Mouse (Mus musculus): ENCODE measurements around the gene Bdh1. TPM values are rescaled to one million over a fixed set of nuclear protein-coding genes. Genes with fewer than 3 reads are reported as not detected.

The Bdh1 gene
- polyA plus RNA-seq, 1 experiment from 2014 or later: 17.0 TPM

GRCm38 (mm10) chr16:31499681-31500310, 77.7 kb downstream of the Bdh1 start:
- no peaks in the 10 kb centered on the region for H3K27me3 ChIP-seq (ENCODE audit: control insufficient read depth, insufficient read depth, low read length)
- ATAC-seq (replicated peaks; ENCODE audit: extremely low read depth, insufficient read depth, low FRiP score): no peak
- 69% methylated on average over 11 of the region's 11 CpGs for WGBS

GRCm38 (mm10) chr16:31500532-31500931, 78.5 kb downstream of the Bdh1 start:
- Histone ChIP-seq H3K4me1 (ENCODE audit: control insufficient read depth, insufficient read depth, low read length) (0 out of 2 replicates have a peak, but pooled peaks cover 3% of the 10 kb centered on the region), H3K27ac (ENCODE audit: low read length) (no peak overlapping the region), H3K27me3 (ENCODE audit: control insufficient read depth, insufficient read depth, low read length) (no peaks in the 10 kb centered on the region), H3K9ac (ENCODE audit: low read length) (no peak overlapping the region), H3K9me3 (replicated peaks; ENCODE audit: control insufficient read depth, low read length) (no peaks in the 10 kb centered on the region), H3K36me3 (ENCODE audit: control insufficient read depth, insufficient read depth) (no peaks in the 10 kb centered on the region), H3K4me2 (ENCODE audit: low read depth, low read length) (no peak overlapping the region), H3K4me3 (ENCODE audit: low read length) (no peak overlapping the region)
- ATAC-seq (replicated peaks; ENCODE audit: extremely low read depth, insufficient read depth, low FRiP score): no peak
- WGBS: 73% methylated on average over 3 of the region's 3 CpGs

More at GRCm38 (mm10) chr16:31499681-31500310, 77.7 kb downstream of the Bdh1 start:
- H3K9me3 ChIP-seq (replicated peaks; ENCODE audit: control insufficient read depth, low read length): no peaks in the 10 kb centered on the region
- no peak overlapping the region for H3K4me2 ChIP-seq (ENCODE audit: low read depth, low read length)
- H3K4me1 ChIP-seq (ENCODE audit: control insufficient read depth, insufficient read depth, low read length): peaks cover 8% of the 10 kb centered on the region; the same call in 1 of the 2 replicates
- no peaks in the 10 kb centered on the region for H3K36me3 ChIP-seq (ENCODE audit: control insufficient read depth, insufficient read depth)
- H3K27ac ChIP-seq (ENCODE audit: low read length): no peak overlapping the region
- H3K9ac ChIP-seq (ENCODE audit: low read length): no peak overlapping the region
- no peak overlapping the region for H3K4me3 ChIP-seq (ENCODE audit: low read length)

GRCm38 (mm10) chr16:31500969-31501750, 79.1 kb downstream of the Bdh1 start:
- no peak for ATAC-seq (replicated peaks; ENCODE audit: extremely low read depth, insufficient read depth, low FRiP score)
- no peak overlapping the region for H3K9ac ChIP-seq (ENCODE audit: low read length)
- WGBS: 69% methylated on average over 14 of the region's 14 CpGs
- H3K9me3 ChIP-seq (replicated peaks; ENCODE audit: control insufficient read depth, low read length): no peaks in the 10 kb centered on the region
- H3K27me3 ChIP-seq (ENCODE audit: control insufficient read depth, insufficient read depth, low read length): no peaks in the 10 kb centered on the region
- H3K4me1 ChIP-seq (ENCODE audit: control insufficient read depth, insufficient read depth, low read length): 0 out of 2 replicates have a peak, but pooled peaks cover 3% of the 10 kb centered on the region
- H3K4me3 ChIP-seq (ENCODE audit: low read length): no peak overlapping the region
- H3K27ac ChIP-seq (ENCODE audit: low read length): no peak overlapping the region
- H3K36me3 ChIP-seq (ENCODE audit: control insufficient read depth, insufficient read depth): no peaks in the 10 kb centered on the region
- H3K4me2 ChIP-seq (ENCODE audit: low read depth, low read length): no peak overlapping the region

GRCm38 (mm10) chr16:31501751-31502365, 79.8 kb downstream of the Bdh1 start:
- Histone ChIP-seq H3K9ac (ENCODE audit: low read length) (no peak overlapping the region), H3K27ac (ENCODE audit: low read length) (no peak overlapping the region), H3K4me2 (ENCODE audit: low read depth, low read length) (no peak overlapping the region), H3K9me3 (replicated peaks; ENCODE audit: control insufficient read depth, low read length) (no peaks in the 10 kb centered on the region), H3K4me3 (ENCODE audit: low read length) (no peak overlapping the region), H3K27me3 (ENCODE audit: control insufficient read depth, insufficient read depth, low read length) (no peaks in the 10 kb centered on the region), H3K4me1 (ENCODE audit: control insufficient read depth, insufficient read depth, low read length) (0 out of 2 replicates have a peak, but pooled peaks cover 3% of the 10 kb centered on the region), H3K36me3 (ENCODE audit: control insufficient read depth, insufficient read depth) (no peaks in the 10 kb centered on the region)
- no peak for ATAC-seq (replicated peaks; ENCODE audit: extremely low read depth, insufficient read depth, low FRiP score)
- 74% methylated on average over 14 of the region's 14 CpGs for WGBS

GRCm38 (mm10) chr16:31506665-31507456, 84.8 kb downstream of the Bdh1 start:
- no peak for ATAC-seq (replicated peaks; ENCODE audit: extremely low read depth, insufficient read depth, low FRiP score)
- WGBS: 36% methylated on average over 10 of the region's 10 CpGs
- no peak overlapping the region; the same call in 1 of the 2 replicates for H3K27ac ChIP-seq (ENCODE audit: low read length)

GRCm38 (mm10) chr16:31507457-31507755, 85.3 kb downstream of the Bdh1 start:
- peaks cover 20% of the 10 kb centered on the region for H3K4me1 ChIP-seq (ENCODE audit: control insufficient read depth, insufficient read depth, low read length)
- no peaks in the 10 kb centered on the region for H3K9me3 ChIP-seq (replicated peaks; ENCODE audit: control insufficient read depth, low read length)
- H3K4me2 ChIP-seq (ENCODE audit: low read depth, low read length): no peak overlapping the region
- 51% methylated on average over 6 of the region's 6 CpGs for WGBS
- no peak overlapping the region for H3K9ac ChIP-seq (ENCODE audit: low read length)
- no peaks in the 10 kb centered on the region for H3K36me3 ChIP-seq (ENCODE audit: control insufficient read depth, insufficient read depth)
- H3K27me3 ChIP-seq (ENCODE audit: control insufficient read depth, insufficient read depth, low read length): no peaks in the 10 kb centered on the region
- no peak overlapping the region for H3K4me3 ChIP-seq (ENCODE audit: low read length)
- no peak overlapping the region for H3K27ac ChIP-seq (ENCODE audit: low read length)
- no peak for ATAC-seq (replicated peaks; ENCODE audit: extremely low read depth, insufficient read depth, low FRiP score)

More at GRCm38 (mm10) chr16:31506665-31507456, 84.8 kb downstream of the Bdh1 start:
- H3K27me3 ChIP-seq (ENCODE audit: control insufficient read depth, insufficient read depth, low read length): no peaks in the 10 kb centered on the region
- no peak overlapping the region for H3K9ac ChIP-seq (ENCODE audit: low read length)
- H3K4me2 ChIP-seq (ENCODE audit: low read depth, low read length): no peak overlapping the region
- peaks cover 20% of the 10 kb centered on the region for H3K4me1 ChIP-seq (ENCODE audit: control insufficient read depth, insufficient read depth, low read length)
- no peaks in the 10 kb centered on the region for H3K9me3 ChIP-seq (replicated peaks; ENCODE audit: control insufficient read depth, low read length)
- no peaks in the 10 kb centered on the region for H3K36me3 ChIP-seq (ENCODE audit: control insufficient read depth, insufficient read depth)
- no peak overlapping the region for H3K4me3 ChIP-seq (ENCODE audit: low read length)

- WGBS: 41% methylated on average over 14 of the region's 14 CpGs
- no peak overlapping the region for H3K4me3 ChIP-seq (ENCODE audit: low read length)
- peaks cover 20% of the 10 kb centered on the region for H3K4me1 ChIP-seq (ENCODE audit: control insufficient read depth, insufficient read depth, low read length)
- H3K9me3 ChIP-seq (replicated peaks; ENCODE audit: control insufficient read depth, low read length): no peaks in the 10 kb centered on the region
- H3K4me2 ChIP-seq (ENCODE audit: low read depth, low read length): no peak overlapping the region; the same call in 1 of the 2 replicates
- H3K27me3 ChIP-seq (ENCODE audit: control insufficient read depth, insufficient read depth, low read length): no peaks in the 10 kb centered on the region
- no peak overlapping the region for H3K9ac ChIP-seq (ENCODE audit: low read length)
- 0 out of 2 replicates have a peak, but pooled peaks have one; percentile 21 for ATAC-seq (replicated peaks; ENCODE audit: extremely low read depth, insufficient read depth, low FRiP score)
- H3K27ac ChIP-seq (ENCODE audit: low read length): no peak overlapping the region
- H3K36me3 ChIP-seq (ENCODE audit: control insufficient read depth, insufficient read depth): no peaks in the 10 kb centered on the region
These were observed 85.9 kb downstream of the Bdh1 start for GRCm38 (mm10) chr16:31507794-31508526.
